Mouse (Mus musculus) adrenal gland, postnatal 4 days (tissue): ENCODE results near the gene Thap3. TPM values are rescaled to one million over a fixed set of nuclear protein-coding genes. Genes with fewer than 3 reads are reported as not detected.
"Not testable (repeated sequence)": the region's sequence is repeated elsewhere in the genome, so short reads cannot be mapped to it uniquely, and the experiment has no call there.

Experiments used
- DNase-seq, 2 experiments: peaks; one replicate each; pipeline ENCODE4 v3.0.0; 2021 to 2022; ENCODE audit warnings: low spot score in 2 of 2, mixed read lengths in 2 of 2
- long read RNA-seq, 2 experiments: library from polyadenylated mRNA; stranded (forward); transcript quantifications; one replicate each; pipeline ENCODE4 v2.0.0; 2021
- total RNA-seq, 2 experiments: library from RNA; stranded (reverse); gene quantifications; 2 replicates each; pipeline ENCODE4 v1.2.3; 2021

Thap3 gene
- 10 to 100 TPM; 35.6 to 41.8 TPM for total RNA-seq
- long read RNA-seq, experiment 1, transcript Thap3-201 (4 exons, 1,124 nt): major isoform, 10 of 24 reads
- long read RNA-seq, experiment 1, partial matches to known transcripts: 5 of 24 reads
- long read RNA-seq, experiment 1, other reads (novel, unspliced or antisense): 5 of 24 reads
- long read RNA-seq, experiment 2, transcript Thap3-202 (3 exons, 832 nt): major isoform, 7 of 26 reads
- long read RNA-seq, experiment 2, transcript Thap3-203 (2 exons, 501 nt): major isoform, 7 of 26 reads
- long read RNA-seq, experiment 2, partial matches to known transcripts: 0 of 26 reads
- long read RNA-seq, experiment 2, other reads (novel, unspliced or antisense): 9 of 26 reads

GRCm38 (mm10) chr4:151988342-151989109 is at the start of gene Thap3:
TSS of gene Thap3 (minus strand) at chr4:151988997.
- DNase-seq: peak; percentile 69 to 71

- DNase-seq: no peak
Measured at GRCm38 (mm10) chr4:152038225-152038984, 49.6 kb upstream of the Thap3 start, which contains the start of gene Tas1r1. TSS of gene Tas1r1 (minus strand) at chr4:152038568.

- not testable (repeated sequence) for DNase-seq
Measured at GRCm38 (mm10) chr4:152036464-152036863, 47.7 kb upstream of the Thap3 start.

- no peak for DNase-seq
Measured at GRCm38 (mm10) chr4:152032922-152033321, 44.1 kb upstream of the Thap3 start.

GRCm38 (mm10) chr4:152029997-152030396 is 41.2 kb upstream of the Thap3 start:
- DNase-seq: no peak

- no peak for DNase-seq
Measured at GRCm38 (mm10) chr4:152029087-152029486, 40.3 kb upstream of the Thap3 start.

- no peak for DNase-seq
Measured at GRCm38 (mm10) chr4:152028456-152028855, 39.7 kb upstream of the Thap3 start.

GRCm38 (mm10) chr4:152027524-152027923 is 38.7 kb upstream of the Thap3 start, which contains the start of gene Zbtb48:
TSS of gene Zbtb48 (minus strand) at chr4:152027671.
- peak; percentile 85 to 96 for DNase-seq

GRCm38 (mm10) chr4:152026751-152027508 is 38.1 kb upstream of the Thap3 start:
- DNase-seq: no peak

- DNase-seq: no peak
Measured at GRCm38 (mm10) chr4:152024525-152024924, 35.7 kb upstream of the Thap3 start.

GRCm38 (mm10) chr4:152022506-152022905 is 33.7 kb upstream of the Thap3 start:
- DNase-seq: no peak

GRCm38 (mm10) chr4:152021568-152022097 is 32.8 kb upstream of the Thap3 start:
- no peak for DNase-seq

- no peak for DNase-seq
Measured at GRCm38 (mm10) chr4:152020024-152020423, 31.2 kb upstream of the Thap3 start.

GRCm38 (mm10) chr4:152019073-152019472 is 30.3 kb upstream of the Thap3 start:
- no peak for DNase-seq

- DNase-seq: no peak
Measured at GRCm38 (mm10) chr4:152013036-152013813, 24.4 kb upstream of the Thap3 start.

GRCm38 (mm10) chr4:152012109-152012508 is 23.3 kb upstream of the Thap3 start:
- no peak for DNase-seq

- no peak for DNase-seq
Measured at GRCm38 (mm10) chr4:152011171-152011760, 22.5 kb upstream of the Thap3 start.

GRCm38 (mm10) chr4:152010707-152011134 is 21.9 kb upstream of the Thap3 start:
- DNase-seq: no peak

GRCm38 (mm10) chr4:152010091-152010706 is 21.4 kb upstream of the Thap3 start:
- DNase-seq: no peak
